ENCODE assay signal across 8 mouse cellular contexts in the genomic region with DNA sequence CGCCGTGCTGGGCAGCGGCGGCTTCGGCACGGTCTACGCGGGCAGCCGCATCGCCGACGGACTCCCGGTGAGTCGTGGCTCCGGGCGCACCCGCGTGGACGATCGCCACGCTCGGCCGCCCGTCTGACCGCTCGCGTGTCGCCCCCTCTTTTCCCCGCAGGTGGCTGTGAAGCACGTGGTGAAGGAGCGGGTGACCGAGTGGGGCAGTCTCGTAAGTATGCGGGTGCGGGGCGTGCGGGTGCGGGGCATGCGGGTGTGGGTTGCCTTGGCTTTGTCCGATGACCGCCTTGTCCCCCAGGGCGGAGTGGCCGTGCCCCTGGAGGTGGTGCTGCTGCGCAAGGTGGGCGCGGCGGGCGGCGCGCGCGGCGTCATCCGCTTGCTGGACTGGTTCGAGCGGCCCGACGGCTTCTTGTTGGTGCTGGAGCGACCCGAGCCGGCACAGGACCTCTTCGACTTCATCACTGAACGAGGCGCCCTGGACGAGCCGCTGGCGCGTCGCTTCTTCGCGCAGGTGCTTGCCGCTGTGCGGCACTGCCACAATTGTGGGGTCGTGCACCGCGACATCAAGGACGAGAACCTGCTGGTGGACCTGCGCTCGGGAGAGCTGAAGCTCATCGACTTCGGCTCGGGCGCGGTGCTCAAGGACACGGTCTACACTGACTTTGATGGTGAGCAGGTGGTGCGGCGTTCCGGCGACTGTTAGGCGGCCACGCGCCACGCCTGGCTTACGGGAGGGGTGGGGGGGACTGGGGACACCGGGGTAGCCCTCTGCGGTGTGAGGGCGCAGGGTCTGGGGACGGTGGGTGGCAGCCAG. TPM values are rescaled to one million over a fixed set of nuclear protein-coding genes. Genes with fewer than 3 reads are reported as not detected.
DNase-seq lines count a peak whose midpoint lies in the region; ATAC-seq and TF ChIP-seq lines count a peak whose summit lies in the region.

No protein-coding gene starts in this region.

- WGBS in embryonic facial prominence, embryonic 10.5 days, result under 1% methylated on average over 98 of the region's 98 CpGs
- WGBS in lung, embryonic 16.5 days, result under 1% methylated on average over 88 of the region's 98 CpGs

- peaks cover 29% of the 10 kb centered on the region for H3K79me3 ChIP-seq in C2C12 (ENCODE audit: low read depth)

- no peaks in the 10 kb centered on the region for H3K27me3 ChIP-seq in C2C12 (ENCODE audit: control insufficient read depth, insufficient read depth, insufficient read length)
- 0 out of 2 replicates have a peak, but pooled peaks cover 3% of the 10 kb centered on the region for H3K27me3 ChIP-seq in embryonic facial prominence, embryonic 10.5 days (replicated peaks; ENCODE audit: low read depth, poor library complexity, severe bottlenecking)
- no peaks in the 10 kb centered on the region for H3K27me3 ChIP-seq in lung, embryonic 16.5 days (ENCODE audit: control insufficient read depth, insufficient read depth, low read depth, low read length)

- peak overlapping the region; percentile 98 for H3ac ChIP-seq in C2C12 (ENCODE audit: control insufficient read depth, insufficient read length, low read depth)

- H3K27ac ChIP-seq in embryonic facial prominence, embryonic 10.5 days (replicated peaks), result peak overlapping the region; percentile 98
- peak overlapping the region; percentile 98 for H3K27ac ChIP-seq in lung, embryonic 16.5 days (ENCODE audit: low read length)

- ATAC-seq in lung, embryonic 16.5 days (ENCODE audit: low read depth), result no peak; the same call in 1 of the 2 replicates

- peaks cover 47% of the 10 kb centered on the region for H3K79me2 ChIP-seq in C2C12 (ENCODE audit: control insufficient read depth, insufficient read depth)

- intact Hi-C loops in heart, postnatal 10 days (cut with DNase I), result loop anchor here (1.0 kb wide), 1 partner anchor 24 kb away; no protein-coding TSS in a partner anchor

- peak overlapping the region; percentile 84 for H3K4me2 ChIP-seq in lung, embryonic 16.5 days (ENCODE audit: low read depth, low read length)

- no peak for TF ChIP-seq CTCF in C2C12 (IDR thresholded peaks at IDR 0.05; ENCODE audit: control insufficient read depth, insufficient read depth, insufficient read length)

- peak overlapping the region; percentile 95 for H3K4me3 ChIP-seq in C2C12 (ENCODE audit: insufficient read depth, poor library complexity, severe bottlenecking)
- peak overlapping the region; percentile 89 for H3K4me3 ChIP-seq in embryonic facial prominence, embryonic 10.5 days
- H3K4me3 ChIP-seq in lung, embryonic 16.5 days (ENCODE audit: low read length), result peak overlapping the region; percentile 89

- H3K9me3 ChIP-seq in embryonic facial prominence, embryonic 10.5 days, result no peaks in the 10 kb centered on the region
- H3K9me3 ChIP-seq in lung, embryonic 16.5 days (ENCODE audit: control insufficient read depth, low read length), result no peaks in the 10 kb centered on the region

- H3K36me3 ChIP-seq in C2C12 (ENCODE audit: control insufficient read depth, insufficient read depth), result peaks cover 35% of the 10 kb centered on the region
- peaks cover 39% of the 10 kb centered on the region for H3K36me3 ChIP-seq in embryonic facial prominence, embryonic 10.5 days (replicated peaks)
- peaks cover 10% of the 10 kb centered on the region for H3K36me3 ChIP-seq in lung, embryonic 16.5 days (ENCODE audit: control insufficient read depth, insufficient read depth, low read length)

- peak; percentile 79 to 92 for DNase-seq in adrenal gland, adult (ENCODE audit: inconsistent age in 2 of 2, low spot score in 1 of 2)
- peak; percentile 77 for DNase-seq in embryonic facial prominence, embryonic 10.5 days (ENCODE audit: low spot score)
- DNase-seq in heart, postnatal 10 days, result peak; percentile 72 to 73
- DNase-seq in layer of hippocampus, adult 8-10 months (ENCODE audit: low spot score in 2 of 2), result peak; percentile 55 to 60
- DNase-seq in right cerebral cortex, postnatal 10 days (ENCODE audit: low spot score in 2 of 2), result peak; percentile 72 to 79
- DNase-seq in urinary bladder, postnatal 4 days (ENCODE audit: low spot score in 2 of 2), result peak; percentile 67 to 79

- H3K4me1 ChIP-seq in embryonic facial prominence, embryonic 10.5 days, result peaks cover 68% of the 10 kb centered on the region
- H3K4me1 ChIP-seq in lung, embryonic 16.5 days (replicated peaks; ENCODE audit: control insufficient read depth, insufficient read depth, low read length), result peaks cover 45% of the 10 kb centered on the region

- H3K9ac ChIP-seq in lung, embryonic 16.5 days (ENCODE audit: low read length), result peak overlapping the region; percentile 89

TF ChIP-seq in C2C12, 6 proteins besides CTCF, POLR2A, EP300 and RAD21:
- no peak for TF ChIP-seq MYOD1 (IDR thresholded peaks at IDR 0.05; ENCODE audit: control insufficient read depth, insufficient read length, low read depth)
- peak; percentile 58 for TF ChIP-seq MAX (IDR thresholded peaks at IDR 0.05)
- no peak for TF ChIP-seq MYOG (IDR thresholded peaks at IDR 0.05; ENCODE audit: control insufficient read depth, extremely low read depth, insufficient read length)
- TF ChIP-seq CEBPB (IDR thresholded peaks at IDR 0.05; ENCODE audit: low read depth), result no peak
- no peak for TF ChIP-seq USF1 (IDR thresholded peaks at IDR 0.05; ENCODE audit: low read depth)
TF ChIP-seq in C2C12: peak in this region for 1.

RNA-seq across cellular contexts. Expression of a gene that starts 1.1 kb away (rescaled TPM):
- polyA plus RNA-seq in C2C12 (2012; fragmentation: generic; extraction: Trizol), result 68.3 TPM
- 43.6 and 49.0 TPM in 2 replicates for polyA plus RNA-seq in embryonic facial prominence, embryonic 10.5 days (2016; fragmentation: Nextera tagmentation; extraction: Ambion mirVana)
- total RNA-seq in heart, postnatal 10 days (2021), result 10 to 100 TPM; 49.8 to 85.5 TPM
- 10 to 100 TPM; 32.4 to 44.2 (median 38.4) TPM for total RNA-seq in layer of hippocampus, adult 8-10 months (2022)
- polyA plus RNA-seq in lung, embryonic 16.5 days (2015; fragmentation: Nextera tagmentation; extraction: Ambion mirVana), result 64.1 and 68.0 TPM in 2 replicates

RNA-seq across cellular contexts. Expression of a gene that starts 43.6 kb away (rescaled TPM):
- 107 TPM for polyA plus RNA-seq in C2C12 (2012; fragmentation: generic; extraction: Trizol)
- 92.2 and 93.9 TPM in 2 replicates for polyA plus RNA-seq in embryonic facial prominence, embryonic 10.5 days (2016; fragmentation: Nextera tagmentation; extraction: Ambion mirVana)
- 10 to 100 TPM; 16.8 to 20.3 TPM for total RNA-seq in heart, postnatal 10 days (2021)
- total RNA-seq in layer of hippocampus, adult 8-10 months (2022), result 10 to 100 TPM; 15.0 to 35.2 (median 26.0) TPM
- 99.5 and 110 TPM in 2 replicates for polyA plus RNA-seq in lung, embryonic 16.5 days (2015; fragmentation: Nextera tagmentation; extraction: Ambion mirVana)

RNA-seq across cellular contexts. Expression of a gene that starts 44.0 kb away (rescaled TPM):
- 14.2 TPM for polyA plus RNA-seq in C2C12 (2012; fragmentation: generic; extraction: Trizol)
- polyA plus RNA-seq in embryonic facial prominence, embryonic 10.5 days (2016; fragmentation: Nextera tagmentation; extraction: Ambion mirVana), result 10.9 and 12.5 TPM in 2 replicates
- total RNA-seq in heart, postnatal 10 days (2021), result 1 to 10 TPM; 8.6 to 8.8 TPM
- total RNA-seq in layer of hippocampus, adult 8-10 months (2022), result 10 to 100 TPM; 11.3 to 16.7 (median 14.3) TPM
- polyA plus RNA-seq in lung, embryonic 16.5 days (2015; fragmentation: Nextera tagmentation; extraction: Ambion mirVana), result 13.5 and 14.4 TPM in 2 replicates
